Mouse (Mus musculus) c-Kit-positive CD71-positive TER-119-positive erythroid progenitor cells, embryonic 14.5 days (primary cell): Measurements from ENCODE around the gene Dgkz.

Source experiments
- DNase-seq: peaks from one replicate; pipeline ENCODE4 v3.0.0-alpha.2; 2013; ENCODE audit warnings: low spot score

Gene Dgkz

GRCm38 (mm10) chr2:91996006-91996405, 20.3 kb upstream of the Dgkz start:
- DNase-seq, result no peak

GRCm38 (mm10) chr2:91993409-91993808, 17.7 kb upstream of the Dgkz start:
- DNase-seq, result no peak

DNA sequence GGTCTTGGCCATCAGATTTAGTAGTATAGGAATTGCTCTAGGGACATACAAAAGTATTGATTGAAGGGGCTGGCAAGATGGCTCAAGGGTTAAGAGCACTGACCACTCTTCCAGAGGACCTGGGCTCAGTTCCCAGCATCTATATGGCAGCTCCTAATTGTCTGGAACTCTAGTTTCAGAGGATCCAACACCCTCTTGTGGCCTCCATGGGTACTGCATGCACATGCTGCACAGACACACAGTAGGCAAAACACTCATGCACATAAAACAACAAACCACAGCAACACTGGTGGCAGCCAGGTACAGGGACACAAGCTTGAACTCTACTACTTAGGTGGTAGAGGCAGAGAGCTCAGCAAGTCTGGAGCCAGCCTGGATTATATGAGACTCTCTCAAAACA, 14.1 kb upstream of the Dgkz start:
- no peak for DNase-seq

- DNase-seq, result peak; percentile 69
Measured at GRCm38 (mm10) chr2:91987542-91987941, 11.9 kb upstream of the Dgkz start.

- DNase-seq, result no peak
Measured at GRCm38 (mm10) chr2:91986071-91986470, 10.4 kb upstream of the Dgkz start.

DNA sequence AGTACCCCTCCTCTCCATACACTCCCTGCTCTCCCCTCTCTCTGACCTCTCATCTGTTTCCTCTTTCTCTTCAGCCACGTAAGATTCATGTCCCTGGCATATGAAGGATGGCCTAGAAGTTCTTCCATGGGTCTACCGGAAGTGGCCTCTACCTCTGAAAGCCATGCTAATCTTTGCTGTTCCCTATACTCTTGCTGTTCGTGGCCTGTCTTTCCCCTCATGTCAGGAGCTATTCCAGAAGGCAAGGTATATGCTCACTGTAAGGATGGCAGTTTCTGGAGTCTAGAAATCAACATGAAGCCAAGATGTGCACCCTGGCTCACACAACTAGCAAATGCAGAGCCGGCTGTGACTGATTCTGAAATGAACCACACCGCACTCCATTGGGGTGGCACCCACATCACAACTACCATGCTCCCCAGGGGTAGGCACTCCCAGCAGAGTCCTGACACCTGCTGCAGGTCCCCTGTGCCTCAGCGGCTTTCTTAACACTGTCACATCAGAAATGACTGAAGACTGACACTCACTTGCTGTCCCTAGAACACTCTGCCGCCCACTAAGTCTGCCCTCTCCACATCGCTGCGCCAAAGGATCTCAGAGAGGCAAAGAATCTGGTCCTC, 9.4 kb upstream of the Dgkz start:
- no peak for DNase-seq

GRCm38 (mm10) chr2:91984439-91984838, 8.8 kb upstream of the Dgkz start:
- DNase-seq, result no peak

- DNase-seq, result no peak
Measured at GRCm38 (mm10) chr2:91980830-91981229, 5.2 kb upstream of the Dgkz start.

DNA sequence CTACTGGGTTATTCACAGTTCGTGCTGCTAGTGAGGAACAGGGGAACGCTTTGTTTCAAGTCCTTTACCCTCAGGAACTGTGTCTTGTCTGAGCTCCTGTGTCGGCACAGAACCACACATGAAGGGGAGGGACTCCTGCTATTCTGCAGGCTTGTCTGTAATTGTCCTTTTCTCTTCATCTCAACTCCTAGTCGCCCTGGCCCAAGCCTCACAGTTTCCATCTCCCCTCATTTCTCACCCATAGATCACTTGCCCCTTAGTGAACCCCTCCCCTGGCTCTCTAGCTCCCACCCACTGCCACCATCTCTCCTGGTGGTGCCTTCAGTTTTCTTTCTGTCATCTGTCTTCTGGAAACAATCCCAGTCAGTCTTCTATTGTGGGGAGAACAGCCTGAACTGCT, 4.6 kb upstream of the Dgkz start:
- no peak for DNase-seq

- no peak for DNase-seq
Measured at GRCm38 (mm10) chr2:91978547-91978946, 2.9 kb upstream of the Dgkz start.

DNA sequence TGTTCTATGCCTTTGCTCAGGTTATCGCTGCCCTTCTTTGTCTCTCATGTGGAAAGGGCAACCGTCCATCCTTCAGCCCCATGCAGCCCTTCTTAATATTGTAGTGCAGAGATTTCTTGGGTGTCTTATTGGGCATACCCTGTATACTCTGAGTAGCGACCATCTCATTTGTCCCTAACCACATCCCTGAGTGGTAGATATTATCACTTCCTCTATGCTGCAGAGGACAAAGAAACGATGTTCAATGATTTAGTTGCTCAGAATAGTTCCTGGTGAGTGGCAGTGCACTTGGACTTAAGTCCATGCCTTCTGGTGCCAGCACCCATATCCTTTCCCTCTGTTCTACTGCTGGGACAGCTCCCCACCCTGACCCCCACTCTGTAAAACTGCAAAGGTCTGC, 2.3 kb upstream of the Dgkz start:
- DNase-seq, result no peak

DNA sequence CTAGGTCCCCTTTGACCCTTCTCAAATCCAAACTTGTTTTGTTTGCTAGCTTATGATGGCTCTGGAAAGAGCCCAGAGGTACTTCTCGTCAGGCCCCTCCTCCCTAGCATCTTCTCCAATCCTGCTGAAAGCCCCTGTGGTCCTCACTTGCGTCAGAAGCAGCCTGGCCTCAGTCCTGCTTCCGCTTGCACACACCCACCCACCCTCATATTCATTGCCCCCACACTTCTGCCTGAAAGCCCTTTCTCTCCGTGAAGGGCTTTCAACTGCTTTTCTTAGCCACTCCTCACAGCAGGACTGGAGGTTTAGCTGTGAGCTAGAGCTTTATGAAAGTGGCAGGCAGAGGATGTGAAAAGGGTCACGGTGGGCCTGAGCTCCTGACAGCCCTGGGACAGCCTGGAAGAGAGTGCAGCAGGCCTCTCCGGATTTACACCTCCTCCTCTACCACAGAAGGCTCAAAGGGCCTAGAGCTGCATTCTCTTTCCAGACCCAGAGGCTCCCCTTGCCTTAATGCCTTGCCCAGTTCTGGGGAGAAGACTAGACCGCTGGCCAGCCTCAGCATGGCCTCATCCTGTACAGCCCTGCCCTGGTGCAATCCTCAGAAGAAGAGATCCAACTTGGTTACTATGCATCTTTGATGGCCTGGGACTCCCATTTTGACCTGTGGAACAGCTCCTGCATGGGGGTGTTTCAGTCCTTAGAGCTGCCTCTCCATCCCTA, 2.1 kb downstream of the Dgkz start:
- no peak for DNase-seq

DNA sequence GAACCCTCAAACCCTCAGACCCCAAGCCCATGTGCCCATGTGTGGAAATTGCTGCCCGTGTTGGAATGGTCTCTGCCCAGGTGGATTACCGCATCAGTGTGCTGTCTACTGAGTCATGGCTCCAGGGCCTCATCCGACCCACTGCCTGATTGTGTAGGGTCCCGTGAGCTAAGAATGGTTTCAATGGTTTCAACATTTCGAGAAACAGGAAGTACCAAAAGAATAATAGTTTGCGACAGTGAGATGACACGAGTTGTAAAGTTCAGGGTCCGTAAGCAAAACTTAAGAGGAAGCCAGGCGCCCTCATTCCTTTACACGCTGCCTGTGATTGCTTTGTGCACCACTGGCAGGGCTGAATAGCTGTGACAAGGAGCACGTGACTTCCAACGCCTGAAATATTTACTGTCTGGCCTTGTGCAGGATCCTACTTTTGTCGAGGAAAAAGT, 3.5 kb downstream of the Dgkz start:
- DNase-seq, result no peak

- no peak for DNase-seq
Measured at GRCm38 (mm10) chr2:91971231-91972097, 4.2 kb downstream of the Dgkz start.

GRCm38 (mm10) chr2:91967962-91968361, 7.7 kb downstream of the Dgkz start:
- DNase-seq, result no peak

- no peak for DNase-seq
Measured at GRCm38 (mm10) chr2:91966367-91966766, 9.3 kb downstream of the Dgkz start.

GRCm38 (mm10) chr2:91965417-91965816, 10.2 kb downstream of the Dgkz start:
- no peak for DNase-seq

- no peak for DNase-seq
Measured at GRCm38 (mm10) chr2:91964610-91965204, 11.0 kb downstream of the Dgkz start.

GRCm38 (mm10) chr2:91963443-91963932, 12.2 kb downstream of the Dgkz start:
- peak; percentile 81 for DNase-seq

GRCm38 (mm10) chr2:91962864-91963401, 12.7 kb downstream of the Dgkz start:
- no peak for DNase-seq

- DNase-seq, result no peak
Measured at GRCm38 (mm10) chr2:91961901-91962761, 13.5 kb downstream of the Dgkz start.
